Comparison of ENCODE assay signal across 20 mouse cellular contexts in the genomic region with DNA sequence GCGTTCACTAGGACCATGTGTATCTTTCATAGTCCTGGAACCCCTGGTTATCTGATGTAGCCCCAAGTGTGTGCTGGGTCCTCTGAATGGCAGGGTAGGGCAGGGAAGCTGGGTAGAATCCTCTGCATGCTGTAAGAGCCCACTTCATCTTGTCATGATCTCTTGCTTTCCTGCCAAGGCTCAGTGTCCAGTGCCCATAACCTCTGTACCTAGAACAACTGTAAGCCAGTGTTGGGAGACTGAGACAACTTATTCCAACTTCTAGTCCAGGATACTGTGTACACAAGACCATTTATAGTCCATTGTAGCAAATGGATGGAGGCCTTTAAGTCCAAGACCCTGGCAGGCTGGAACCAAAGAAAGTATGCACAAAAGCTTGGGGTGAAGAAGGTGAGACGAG. TPM values are rescaled to one million over a fixed set of nuclear protein-coding genes. Genes with fewer than 3 reads are reported as not detected.
DNase-seq lines count a peak whose midpoint lies in the region; ATAC-seq lines count a peak whose summit lies in the region.
"Had no signal": no experiment of that assay in that cellular context is flagged by ENCODE, and none has a peak within 500 bp of the region (broad histone marks: within the 10 kb centered on the region; RNA-seq: fewer than 3 reads in every experiment).

No protein-coding gene starts in this region.

- 94% methylated on average over 2 of the region's 2 CpGs for WGBS in forebrain, embryonic 10.5 days
- WGBS in forebrain, embryonic 13.5 days = 88% methylated on average over 2 of the region's 2 CpGs
- WGBS in midbrain, embryonic 11.5 days = 94% methylated on average over 2 of the region's 2 CpGs
- WGBS in midbrain, embryonic 16.5 days = 92% methylated on average over 2 of the region's 2 CpGs
- WGBS in liver, embryonic 16.5 days (ENCODE audit: insufficient replicate concordance) = 28% methylated on average over 2 of the region's 2 CpGs

- ATAC-seq in forebrain, embryonic 13.5 days = no peak
- no peak for ATAC-seq in midbrain, embryonic 11.5 days (ENCODE audit: low FRiP score)
- ATAC-seq in midbrain, embryonic 16.5 days = no peak
- no peak for ATAC-seq in liver, embryonic 16.5 days (ENCODE audit: low read depth)

- H3K4me3 ChIP-seq in forebrain, embryonic 10.5 days = no peak overlapping the region
- H3K4me3 ChIP-seq in forebrain, embryonic 13.5 days = no peak overlapping the region
- no peak overlapping the region for H3K4me3 ChIP-seq in midbrain, embryonic 11.5 days (ENCODE audit: low read depth, low read length)
- no peak overlapping the region for H3K4me3 ChIP-seq in midbrain, embryonic 16.5 days (ENCODE audit: low read depth, low read length)
- H3K4me3 ChIP-seq in brown adipose tissue, adult 24 weeks (ENCODE audit: insufficient read depth, low read depth, low read length) = no peak overlapping the region
- no peak overlapping the region for H3K4me3 ChIP-seq in liver, embryonic 16.5 days (ENCODE audit: low read depth, low read length)
- H3K4me3 ChIP-seq: neural tube, embryonic 13.5 days had no signal

- H3K9ac ChIP-seq in forebrain, embryonic 13.5 days = no peak overlapping the region
- H3K9ac ChIP-seq in midbrain, embryonic 11.5 days (ENCODE audit: low read length) = no peak overlapping the region
- no peak overlapping the region for H3K9ac ChIP-seq in midbrain, embryonic 16.5 days (ENCODE audit: low read depth, low read length)
- H3K9ac ChIP-seq in liver, embryonic 16.5 days (ENCODE audit: low read depth, low read length) = no peak overlapping the region
- H3K9ac ChIP-seq: neural tube, embryonic 13.5 days had no signal

- H3K9me3 ChIP-seq in forebrain, embryonic 10.5 days = no peaks in the 10 kb centered on the region
- no peaks in the 10 kb centered on the region for H3K9me3 ChIP-seq in forebrain, embryonic 13.5 days (replicated peaks)
- no peaks in the 10 kb centered on the region for H3K9me3 ChIP-seq in midbrain, embryonic 11.5 days (ENCODE audit: control insufficient read depth, low read length)
- no peaks in the 10 kb centered on the region for H3K9me3 ChIP-seq in midbrain, embryonic 16.5 days (replicated peaks; ENCODE audit: control insufficient read depth, low read length, poor library complexity, severe bottlenecking)
- H3K9me3 ChIP-seq in liver, embryonic 16.5 days (replicated peaks; ENCODE audit: control insufficient read depth, low read length) = no peaks in the 10 kb centered on the region
- H3K9me3 ChIP-seq: neural tube, embryonic 13.5 days had no signal

- H3K27ac ChIP-seq in forebrain, embryonic 10.5 days = peak overlapping the region; percentile 56
- H3K27ac ChIP-seq in forebrain, embryonic 13.5 days = no peak overlapping the region
- H3K27ac ChIP-seq in midbrain, embryonic 11.5 days (ENCODE audit: low read depth, low read length) = no peak overlapping the region
- no peak overlapping the region for H3K27ac ChIP-seq in midbrain, embryonic 16.5 days (ENCODE audit: low read length)
- H3K27ac ChIP-seq in brown adipose tissue, adult 24 weeks (replicated peaks; ENCODE audit: low read depth, low read length) = peak overlapping the region; percentile 68
- peak overlapping the region; percentile 26; the same call in 1 of the 2 replicates for H3K27ac ChIP-seq in liver, embryonic 16.5 days (ENCODE audit: low read length)
- H3K27ac ChIP-seq: neural tube, embryonic 13.5 days had no signal

- H3K4me1 ChIP-seq in forebrain, embryonic 10.5 days = peaks cover 42% of the 10 kb centered on the region
- peaks cover 33% of the 10 kb centered on the region for H3K4me1 ChIP-seq in forebrain, embryonic 13.5 days
- peaks cover 11% of the 10 kb centered on the region for H3K4me1 ChIP-seq in midbrain, embryonic 11.5 days (ENCODE audit: control insufficient read depth, insufficient read depth, low read length)
- peaks cover 6% of the 10 kb centered on the region for H3K4me1 ChIP-seq in midbrain, embryonic 16.5 days (ENCODE audit: control insufficient read depth, insufficient read depth, low read length)
- peaks cover 22% of the 10 kb centered on the region for H3K4me1 ChIP-seq in brown adipose tissue, adult 24 weeks (ENCODE audit: control insufficient read depth, insufficient read depth, insufficient read length, low read length)
- peaks cover 9% of the 10 kb centered on the region for H3K4me1 ChIP-seq in liver, embryonic 16.5 days (ENCODE audit: control insufficient read depth, low read depth, low read length)

- H3K4me2 ChIP-seq in forebrain, embryonic 13.5 days = no peak overlapping the region
- H3K4me2 ChIP-seq in midbrain, embryonic 11.5 days = no peak overlapping the region
- no peak overlapping the region for H3K4me2 ChIP-seq in midbrain, embryonic 16.5 days (ENCODE audit: low read length)
- H3K4me2 ChIP-seq in liver, embryonic 16.5 days (ENCODE audit: low read depth, low read length) = no peak overlapping the region
- H3K4me2 ChIP-seq: heart, embryonic 11.5 days; neural tube, embryonic 13.5 days had no signal

- no peaks in the 10 kb centered on the region; the same call in 1 of the 2 replicates for H3K27me3 ChIP-seq in forebrain, embryonic 10.5 days (ENCODE audit: poor library complexity, severe bottlenecking)
- no peaks in the 10 kb centered on the region for H3K27me3 ChIP-seq in forebrain, embryonic 13.5 days
- H3K27me3 ChIP-seq in midbrain, embryonic 11.5 days (ENCODE audit: control insufficient read depth, insufficient read depth, low read length) = no peaks in the 10 kb centered on the region
- H3K27me3 ChIP-seq in midbrain, embryonic 16.5 days (ENCODE audit: control insufficient read depth, insufficient read depth, low read depth, low read length) = no peaks in the 10 kb centered on the region
- H3K27me3 ChIP-seq in liver, embryonic 16.5 days (ENCODE audit: control insufficient read depth, insufficient read depth, low read depth, low read length) = no peaks in the 10 kb centered on the region
- H3K27me3 ChIP-seq: neural tube, embryonic 13.5 days had no signal

- no peaks in the 10 kb centered on the region for H3K36me3 ChIP-seq in forebrain, embryonic 10.5 days (replicated peaks)
- H3K36me3 ChIP-seq in forebrain, embryonic 13.5 days (ENCODE audit: poor library complexity, severe bottlenecking) = no peaks in the 10 kb centered on the region
- no peaks in the 10 kb centered on the region for H3K36me3 ChIP-seq in midbrain, embryonic 11.5 days (ENCODE audit: control insufficient read depth, insufficient read depth, low read length)
- no peaks in the 10 kb centered on the region for H3K36me3 ChIP-seq in midbrain, embryonic 16.5 days (ENCODE audit: control insufficient read depth, insufficient read depth, low read length)
- no peaks in the 10 kb centered on the region for H3K36me3 ChIP-seq in liver, embryonic 16.5 days (ENCODE audit: control insufficient read depth, insufficient read depth)
- H3K36me3 ChIP-seq: neural tube, embryonic 13.5 days had no signal

- DNase-seq in forebrain, embryonic 10.5 days (ENCODE audit: extremely low spot score, low spot score) = no peak
- DNase-seq in midbrain, embryonic 11.5 days (ENCODE audit: low spot score, missing footprints) = peak; percentile 19
- DNase-seq in embryo, embryonic 11 days = no peak
- DNase-seq in spleen, adult 18-20 months = no peak
- DNase-seq: adrenal gland, adult 2 months; gastrocnemius, postnatal 14 days; kidney, adult 8-10 months; kidney, postnatal 36 days; layer of hippocampus, adult 9-11 months; right cerebral cortex, postnatal 25 days had no signal

RNA-seq across cellular contexts. Expression of a gene that starts 4.4 kb away (rescaled TPM):
- 12.4 and 15.5 TPM in 2 replicates for polyA plus RNA-seq in forebrain, embryonic 10.5 days (2016; fragmentation: Nextera tagmentation; extraction: Ambion mirVana)
- polyA plus RNA-seq in forebrain, embryonic 13.5 days (2015; fragmentation: Nextera tagmentation; extraction: Ambion mirVana) = 62.0 and 65.9 TPM in 2 replicates
- 21.9 and 23.2 TPM in 2 replicates for polyA plus RNA-seq in midbrain, embryonic 11.5 days (2014; fragmentation: Nextera tagmentation; extraction: Ambion mirVana)
- polyA plus RNA-seq in midbrain, embryonic 16.5 days (2015; fragmentation: Nextera tagmentation; extraction: Ambion mirVana) = 121 and 130 TPM in 2 replicates
- polyA plus RNA-seq in brown adipose tissue, adult 24 weeks (2012; ENCODE audit: insufficient read depth, insufficient read length, missing spikeins) = 195 and 218 TPM in 2 replicates
- 10.1 TPM in 2 replicates for polyA plus RNA-seq in liver, embryonic 16.5 days (2015; fragmentation: Nextera tagmentation; extraction: Ambion mirVana)

RNA-seq across cellular contexts. Expression of a gene that starts 4.6 kb away (rescaled TPM):
- 0.31 TPM in 1 of 2 replicates, not detected in the other for polyA plus RNA-seq in forebrain, embryonic 10.5 days (2016; fragmentation: Nextera tagmentation; extraction: Ambion mirVana)
- polyA plus RNA-seq in forebrain, embryonic 13.5 days (2015; fragmentation: Nextera tagmentation; extraction: Ambion mirVana) = 7.6 and 9.7 TPM in 2 replicates
- 0.26 TPM in 1 of 2 replicates, not detected in the other for polyA plus RNA-seq in midbrain, embryonic 11.5 days (2014; fragmentation: Nextera tagmentation; extraction: Ambion mirVana)
- 465 and 593 TPM in 2 replicates for polyA plus RNA-seq in midbrain, embryonic 16.5 days (2015; fragmentation: Nextera tagmentation; extraction: Ambion mirVana)
- polyA plus RNA-seq in brown adipose tissue, adult 24 weeks (2012; ENCODE audit: insufficient read depth, insufficient read length, missing spikeins) = 15.2 and 46.8 TPM in 2 replicates
- 0.35 and 0.71 TPM in 2 replicates for polyA plus RNA-seq in liver, embryonic 16.5 days (2015; fragmentation: Nextera tagmentation; extraction: Ambion mirVana)
- polyA plus RNA-seq: inflammation-experienced regulatory T-cells, adult 6 months had no signal

RNA-seq across cellular contexts. Expression of a gene that starts 8.6 kb away (rescaled TPM):
- 0.57 TPM in 2 replicates for polyA plus RNA-seq in forebrain, embryonic 10.5 days (2016; fragmentation: Nextera tagmentation; extraction: Ambion mirVana)
- polyA plus RNA-seq in forebrain, embryonic 13.5 days (2015; fragmentation: Nextera tagmentation; extraction: Ambion mirVana) = 2.4 and 3.2 TPM in 2 replicates
- 0.18 and 0.25 TPM in 2 replicates for polyA plus RNA-seq in midbrain, embryonic 11.5 days (2014; fragmentation: Nextera tagmentation; extraction: Ambion mirVana)
- polyA plus RNA-seq in midbrain, embryonic 16.5 days (2015; fragmentation: Nextera tagmentation; extraction: Ambion mirVana) = 2.8 and 3.4 TPM in 2 replicates
- not detected in 2 replicates for polyA plus RNA-seq in brown adipose tissue, adult 24 weeks (2012; ENCODE audit: insufficient read depth, insufficient read length, missing spikeins)
- polyA plus RNA-seq in liver, embryonic 16.5 days (2015; fragmentation: Nextera tagmentation; extraction: Ambion mirVana) = 0.54 and 0.63 TPM in 2 replicates

RNA-seq across cellular contexts. Expression of a gene that starts 28.5 kb away (rescaled TPM):
- polyA plus RNA-seq in forebrain, embryonic 10.5 days (2016; fragmentation: Nextera tagmentation; extraction: Ambion mirVana) = not detected in 2 replicates
- not detected in 2 replicates for polyA plus RNA-seq in forebrain, embryonic 13.5 days (2015; fragmentation: Nextera tagmentation; extraction: Ambion mirVana)
- polyA plus RNA-seq in midbrain, embryonic 11.5 days (2014; fragmentation: Nextera tagmentation; extraction: Ambion mirVana) = not detected in 2 replicates
- polyA plus RNA-seq in midbrain, embryonic 16.5 days (2015; fragmentation: Nextera tagmentation; extraction: Ambion mirVana) = not detected in 2 replicates
- polyA plus RNA-seq in brown adipose tissue, adult 24 weeks (2012; ENCODE audit: insufficient read depth, insufficient read length, missing spikeins) = not detected in 2 replicates
- polyA plus RNA-seq in liver, embryonic 16.5 days (2015; fragmentation: Nextera tagmentation; extraction: Ambion mirVana) = not detected in 2 replicates
- polyA plus RNA-seq: adrenal gland, adult 2 months; embryonic facial prominence, embryonic 14.5 days; heart, embryonic 11.5 days; inflammation-experienced regulatory T-cells, adult 6 months; limb, embryonic 14.5 days; lung, embryonic 16.5 days; neural tube, embryonic 13.5 days had no signal

RNA-seq across cellular contexts. Expression of a gene that starts 35.3 kb away (rescaled TPM):
- 90.7 and 93.9 TPM in 2 replicates for polyA plus RNA-seq in forebrain, embryonic 10.5 days (2016; fragmentation: Nextera tagmentation; extraction: Ambion mirVana)
- 97.9 and 103 TPM in 2 replicates for polyA plus RNA-seq in forebrain, embryonic 13.5 days (2015; fragmentation: Nextera tagmentation; extraction: Ambion mirVana)
- 65.9 and 66.4 TPM in 2 replicates for polyA plus RNA-seq in midbrain, embryonic 11.5 days (2014; fragmentation: Nextera tagmentation; extraction: Ambion mirVana)
- 137 and 139 TPM in 2 replicates for polyA plus RNA-seq in midbrain, embryonic 16.5 days (2015; fragmentation: Nextera tagmentation; extraction: Ambion mirVana)
- polyA plus RNA-seq in brown adipose tissue, adult 24 weeks (2012; ENCODE audit: insufficient read depth, insufficient read length, missing spikeins) = 41.1 and 47.3 TPM in 2 replicates
- 23.8 and 24.7 TPM in 2 replicates for polyA plus RNA-seq in liver, embryonic 16.5 days (2015; fragmentation: Nextera tagmentation; extraction: Ambion mirVana)

Comparison
In these comparisons a context has a peak if more than half of its experiments do, and no peak if none do; other contexts are left out.
1. H3K27ac ChIP-seq: peak in forebrain, embryonic 10.5 days (single experiment), brown adipose tissue, adult 24 weeks (single experiment) and liver, embryonic 16.5 days (single experiment); none in forebrain, embryonic 13.5 days (single experiment), midbrain, embryonic 11.5 days (single experiment) and midbrain, embryonic 16.5 days (single experiment).